Mouse (Mus musculus) left cerebral cortex, postnatal 10 days (tissue): ENCODE data around the gene Gm20479. TPM values are rescaled to one million over a fixed set of nuclear protein-coding genes. Genes with fewer than 3 reads are reported as not detected.

Experiments used
- total RNA-seq, 2 experiments: library from RNA; stranded (reverse); gene quantifications; 2 replicates each; pipeline ENCODE4 v1.2.3; 2021

The Gm20479 gene
- total RNA-seq, 2 experiments from 2014 or later, result not detected

Other genes starting within 250 kb of the Gm20479 start
- gene Cyp2f2, start 237.5 kb downstream of the Gm20479 start, total RNA-seq, result under 1 TPM; 0.34 to 0.39 TPM
- gene Cyp2t4, start 203.7 kb downstream of the Gm20479 start, total RNA-seq, result not detected
- gene Egln2, start 190.6 kb downstream of the Gm20479 start, total RNA-seq, result 10 to 100 TPM; 82.3 to 84.9 TPM
- gene Rab4b, start 178.5 kb downstream of the Gm20479 start, total RNA-seq, result 10 to 100 TPM; 85.4 to 89.5 TPM
- not detected for gene Gm21983, start 176.3 kb downstream of the Gm20479 start, total RNA-seq
- 1 to 10 TPM; 1.5 to 3.2 TPM for gene Mia, start 176.3 kb downstream of the Gm20479 start, total RNA-seq
- 10 to 100 TPM; 19.7 to 21.5 TPM for gene BC024978, start 161.6 kb downstream of the Gm20479 start, total RNA-seq
- 10 to 100 TPM; 83.9 to 84.3 TPM for gene Snrpa, start 161.1 kb downstream of the Gm20479 start, total RNA-seq
- 1 to 10 TPM; 7.6 to 8.7 TPM for gene Itpkc, start 128.8 kb downstream of the Gm20479 start, total RNA-seq
- 10 to 100 TPM; 28.3 TPM for gene Coq8b, start 124.4 kb downstream of the Gm20479 start, total RNA-seq
- 100 to 1,000 TPM; 117 to 126 TPM for gene Numbl, start 99.0 kb downstream of the Gm20479 start, total RNA-seq
- gene Ltbp4, start 19.7 kb downstream of the Gm20479 start, total RNA-seq, result 10 to 100 TPM; 52.3 to 57.5 TPM
- gene Shkbp1, start 1.4 kb downstream of the Gm20479 start, total RNA-seq, result 10 to 100 TPM; 24.7 to 27.9 TPM
- gene Sptbn4, start 90.3 kb upstream of the Gm20479 start, total RNA-seq, result 10 to 100 TPM; 89.7 to 99.2 TPM
- gene Blvrb, start 90.6 kb upstream of the Gm20479 start, total RNA-seq, result 10 to 100 TPM; 11.8 to 12.7 TPM
- gene Sertad3, start 116.3 kb upstream of the Gm20479 start, total RNA-seq, result 1 to 10 TPM; 2.5 to 3.2 TPM
- 1 to 10 TPM; 6.0 to 7.0 TPM for gene Sertad1, start 129.5 kb upstream of the Gm20479 start, total RNA-seq
- gene Prx, start 141.9 kb upstream of the Gm20479 start, total RNA-seq, result 1 to 10 TPM; 1.4 TPM
- under 1 TPM; 0.26 to 0.34 TPM for gene Hipk4, start 165.8 kb upstream of the Gm20479 start, total RNA-seq
- 100 to 1,000 TPM; 520 to 550 TPM for gene Pld3, start 195.8 kb upstream of the Gm20479 start, total RNA-seq
- gene 2310022A10Rik, start 195.8 kb upstream of the Gm20479 start, total RNA-seq, result 10 to 100 TPM; 23.1 to 26.2 TPM
- gene Akt2, start 234.1 kb upstream of the Gm20479 start, total RNA-seq, result 100 to 1,000 TPM in 1 of 2 experiments, 10 to 100 TPM in 1; 92.2 to 103 TPM